Mouse (Mus musculus): ENCODE data around the gene Fgf3.

- TF ChIP-seq POLR2A (IDR thresholded peaks at IDR 0.05; ENCODE audit: extremely low read depth, insufficient read depth, low read length), result no peak
- no peak for TF ChIP-seq CTCF (IDR thresholded peaks at IDR 0.05; ENCODE audit: extremely low read depth, insufficient read depth, low read length)
These were observed 49.3 kb upstream of the Fgf3 start for GRCm38 (mm10) chr7:144788631-144789030.
